Mouse (Mus musculus): ENCODE data around the gene Preb. TPM values are rescaled to one million over a fixed set of nuclear protein-coding genes. Genes with fewer than 3 reads are reported as not detected.

The Preb gene
- total and polyA plus RNA-seq, 3 experiments, result 87.3 to 145 (median 96.5) TPM

DNA sequence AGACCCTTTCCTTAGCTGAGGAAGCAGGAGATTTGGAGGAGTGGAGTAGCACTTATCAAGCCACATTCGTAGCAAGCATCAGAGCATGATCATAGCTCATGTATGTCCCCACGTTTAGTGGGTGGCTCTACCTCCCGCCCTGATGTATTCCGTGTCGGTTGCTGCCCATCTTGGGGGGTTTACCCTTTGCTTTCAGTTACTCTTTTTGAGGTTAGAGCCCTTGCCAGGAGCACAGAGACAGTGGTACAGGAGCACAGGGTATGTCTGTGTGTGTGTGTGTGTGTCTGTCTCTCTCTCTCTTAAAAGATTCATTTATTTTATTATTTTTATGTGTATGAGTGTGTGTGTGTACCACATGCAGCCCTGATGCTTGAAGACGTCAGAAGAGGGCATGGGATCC, 37.0 kb downstream of the Preb start:
- in situ Hi-C loops (cut with MboI; ENCODE audit: low pct_ligation_motif_present, low pct_unique_long_range_greater_than_20kb, low sequenced_read_pairs) (loop anchor here (5.0 kb wide), 1 partner anchor 121 kb away; no protein-coding TSS in a partner anchor), dilution Hi-C loops (cut with MboI; ENCODE audit: extremely low pct_ligation_motif_present, extremely low pct_unique_long_range_greater_than_20kb, low sequenced_read_pairs) (no loop called here)
- no peaks in the 10 kb centered on the region for H3K36me3 ChIP-seq (replicated peaks in 1 of 2; ENCODE audit: control insufficient read depth in 1 of 2, insufficient read depth in 1 of 2, low read length in 1 of 2)
- peak; percentile 38 for DNase-seq (ENCODE audit: extremely low read depth)
- no peak overlapping the region for H3K27ac ChIP-seq (ENCODE audit: insufficient read depth, low read depth)
- peaks cover 82% of the 10 kb centered on the region for H3K27me3 ChIP-seq (replicated peaks)
- no peak overlapping the region for H3K4me3 ChIP-seq (replicated peaks in 1 of 3; ENCODE audit: low read depth in 2 of 3, low read length in 2 of 3, poor library complexity in 1 of 3)
- no peaks in the 10 kb centered on the region for H3K9me3 ChIP-seq (replicated peaks; ENCODE audit: low read length)
- no peaks in the 10 kb centered on the region for H3K79me2 ChIP-seq (replicated peaks; ENCODE audit: control insufficient read depth, extremely low read depth, insufficient read depth, poor library complexity, severe bottlenecking)
- peaks cover 8 to 36% of the 10 kb centered on the region in 2 experiments; a peak in 3 of 4 replicates for H3K4me1 ChIP-seq (ENCODE audit: control insufficient read depth in 1 of 2, insufficient read depth in 2 of 2)
- TF ChIP-seq PAX5 (IDR thresholded peaks at IDR 0.05; ENCODE audit: low read length), result no peak
- no peak for TF ChIP-seq CHD2 (IDR thresholded peaks at IDR 0.05; ENCODE audit: low read length)
- no peak for TF ChIP-seq KAT2A (IDR thresholded peaks at IDR 0.05; ENCODE audit: insufficient replicate concordance, low read length)
- no peak for TF ChIP-seq ZNF384 (IDR thresholded peaks at IDR 0.05; ENCODE audit: low read depth, low read length)
- TF ChIP-seq POLR2AphosphoS2 (IDR thresholded peaks at IDR 0.05; ENCODE audit: low read depth, low read length), result no peak
- no peak for TF ChIP-seq HCFC1 (IDR thresholded peaks at IDR 0.05; ENCODE audit: low read depth, low read length)
- peak; percentile 35 for TF ChIP-seq EP300 (IDR thresholded peaks at IDR 0.05; ENCODE audit: low read length)
- TF ChIP-seq IRF4 (IDR thresholded peaks at IDR 0.05; ENCODE audit: low read depth, low read length), result peak; percentile 71; the same call in 1 of the 2 replicates
- TF ChIP-seq NRF1 (IDR thresholded peaks at IDR 0.05; ENCODE audit: low read depth, low read length), result no peak
- no peak for TF ChIP-seq SIN3A (IDR thresholded peaks at IDR 0.05; ENCODE audit: low read length)
- TF ChIP-seq RAD21 (IDR thresholded peaks at IDR 0.05; ENCODE audit: low read depth, low read length), result no peak
- TF ChIP-seq CTCF (conservative IDR thresholded peaks at IDR 0.05 in 1 of 2, IDR thresholded peaks at IDR 0.05 in 1 of 2; ENCODE audit: low read depth in 2 of 2, low read length in 2 of 2), result no peak
- H3K9ac ChIP-seq (ENCODE audit: insufficient read depth, low read depth), result no peak overlapping the region
- H3K4me2 ChIP-seq (ENCODE audit: insufficient read depth, low read depth, poor library complexity, severe bottlenecking), result no peak overlapping the region

DNA sequence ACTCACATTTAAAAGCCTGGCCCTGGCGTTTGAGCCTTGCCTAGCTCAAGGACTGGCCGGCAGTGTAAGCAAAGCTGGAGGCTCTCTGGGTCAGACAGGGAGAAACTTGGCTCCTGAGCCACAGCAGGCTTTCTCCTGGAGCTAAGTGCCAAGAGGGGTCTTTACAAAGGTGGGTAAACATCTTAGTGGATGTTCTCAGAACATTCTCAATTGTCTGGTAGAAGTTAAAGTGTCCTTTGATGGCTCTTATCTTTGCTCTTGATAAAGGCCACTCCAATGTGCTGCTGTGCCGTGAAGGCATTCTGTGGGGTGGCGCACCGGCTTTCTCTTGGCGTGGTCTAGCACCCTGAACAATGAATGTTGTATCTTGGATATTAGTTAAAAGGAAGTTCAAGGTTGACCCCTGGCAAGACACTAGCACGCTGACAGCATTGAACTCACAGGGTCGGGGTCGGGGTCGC, 37.5 kb downstream of the Preb start:
- DNase-seq (ENCODE audit: extremely low read depth), result no peak
- Histone ChIP-seq H3K27ac (ENCODE audit: insufficient read depth, low read depth) (no peak overlapping the region), H3K4me2 (ENCODE audit: insufficient read depth, low read depth, poor library complexity, severe bottlenecking) (no peak overlapping the region), H3K4me3 (replicated peaks in 1 of 3; ENCODE audit: low read depth in 2 of 3, low read length in 2 of 3, poor library complexity in 1 of 3) (no peak overlapping the region), H3K9ac (ENCODE audit: insufficient read depth, low read depth) (no peak overlapping the region), H3K4me1 (ENCODE audit: control insufficient read depth in 1 of 2, insufficient read depth in 2 of 2) (peaks cover 8 to 36% of the 10 kb centered on the region in 2 experiments; a peak in 3 of 4 replicates), H3K36me3 (replicated peaks in 1 of 2; ENCODE audit: control insufficient read depth in 1 of 2, insufficient read depth in 1 of 2, low read length in 1 of 2) (no peaks in the 10 kb centered on the region), H3K27me3 (replicated peaks) (peaks cover 86% of the 10 kb centered on the region), H3K79me2 (replicated peaks; ENCODE audit: control insufficient read depth, extremely low read depth, insufficient read depth, poor library complexity, severe bottlenecking) (no peaks in the 10 kb centered on the region), H3K9me3 (replicated peaks; ENCODE audit: low read length) (no peaks in the 10 kb centered on the region)
- dilution Hi-C loops (cut with MboI; ENCODE audit: extremely low pct_ligation_motif_present, extremely low pct_unique_long_range_greater_than_20kb, low sequenced_read_pairs), result no loop called here
- in situ Hi-C loops (cut with MboI; ENCODE audit: low pct_ligation_motif_present, low pct_unique_long_range_greater_than_20kb, low sequenced_read_pairs), result loop anchor here (5.0 kb wide), 1 partner anchor 120 kb away; no protein-coding TSS in a partner anchor
- TF ChIP-seq RAD21 (IDR thresholded peaks at IDR 0.05; ENCODE audit: low read depth, low read length) (no peak), TCF12 (IDR thresholded peaks at IDR 0.05; ENCODE audit: low read depth, low read length) (no peak), USF1 (IDR thresholded peaks at IDR 0.05; ENCODE audit: low read depth, low read length) (no peak), MEF2A (IDR thresholded peaks at IDR 0.05; ENCODE audit: borderline replicate concordance, low read depth, low read length) (no peak), EP300 (IDR thresholded peaks at IDR 0.05; ENCODE audit: low read length) (no peak), MYC (IDR thresholded peaks at IDR 0.05; ENCODE audit: low read depth, low read length) (no peak), KAT2A (IDR thresholded peaks at IDR 0.05; ENCODE audit: insufficient replicate concordance, low read length) (no peak), POLR2AphosphoS2 (IDR thresholded peaks at IDR 0.05; ENCODE audit: low read depth, low read length) (no peak), MAFK (IDR thresholded peaks at IDR 0.05; ENCODE audit: insufficient replicate concordance, low read length) (no peak), BHLHE40 (IDR thresholded peaks at IDR 0.05; ENCODE audit: low read depth, low read length) (no peak), UBTF (IDR thresholded peaks at IDR 0.05; ENCODE audit: low read depth, low read length) (no peak), E2F4 (IDR thresholded peaks at IDR 0.05; ENCODE audit: insufficient replicate concordance, low read depth, low read length) (no peak), TBP (conservative IDR thresholded peaks at IDR 0.05; ENCODE audit: low read depth, low read length) (no peak), ETS1 (conservative IDR thresholded peaks at IDR 0.05; ENCODE audit: low read depth, low read length) (no peak), MXI1 (IDR thresholded peaks at IDR 0.05; ENCODE audit: low read depth, low read length) (no peak), NRF1 (IDR thresholded peaks at IDR 0.05; ENCODE audit: low read depth, low read length) (no peak), ZMIZ1 (IDR thresholded peaks at IDR 0.05; ENCODE audit: low read depth, low read length) (no peak), ELF1 (IDR thresholded peaks at IDR 0.05; ENCODE audit: low read depth, low read length) (no peak)

Measured in CH12.LX (cell line).